Mouse (Mus musculus) cerebellum, postnatal 25 days (tissue): Measurements from ENCODE around the gene Gipc1.

Experiments used
- DNase-seq, 2 experiments: peaks; one replicate each; pipeline ENCODE4 v3.0.0; 2021; ENCODE audit warnings: mixed read lengths in 2 of 2

Gene Gipc1

GRCm38 (mm10) chr8:83684517-83684916, 32.0 kb downstream of the Gipc1 start:
- no peak for DNase-seq

DNA sequence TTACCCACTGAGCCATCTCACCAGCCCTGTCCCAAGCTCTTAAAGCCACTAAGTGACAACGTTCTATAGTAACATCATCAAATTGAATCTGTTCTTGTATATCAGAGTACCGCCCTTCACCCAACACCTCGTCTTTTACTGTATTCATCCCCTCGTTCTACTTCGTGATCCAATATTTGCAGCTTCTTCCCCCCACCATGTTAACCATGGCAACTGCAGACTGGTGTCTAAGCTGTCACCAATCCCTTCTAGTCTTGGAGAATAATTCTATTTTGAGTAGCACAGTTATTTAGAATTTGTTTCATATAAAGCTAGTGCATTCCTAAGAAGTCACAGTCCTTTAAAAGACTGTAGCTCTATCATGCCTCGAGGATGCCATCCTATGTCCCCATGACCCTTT, 36.8 kb downstream of the Gipc1 start:
- no peak for DNase-seq

DNA sequence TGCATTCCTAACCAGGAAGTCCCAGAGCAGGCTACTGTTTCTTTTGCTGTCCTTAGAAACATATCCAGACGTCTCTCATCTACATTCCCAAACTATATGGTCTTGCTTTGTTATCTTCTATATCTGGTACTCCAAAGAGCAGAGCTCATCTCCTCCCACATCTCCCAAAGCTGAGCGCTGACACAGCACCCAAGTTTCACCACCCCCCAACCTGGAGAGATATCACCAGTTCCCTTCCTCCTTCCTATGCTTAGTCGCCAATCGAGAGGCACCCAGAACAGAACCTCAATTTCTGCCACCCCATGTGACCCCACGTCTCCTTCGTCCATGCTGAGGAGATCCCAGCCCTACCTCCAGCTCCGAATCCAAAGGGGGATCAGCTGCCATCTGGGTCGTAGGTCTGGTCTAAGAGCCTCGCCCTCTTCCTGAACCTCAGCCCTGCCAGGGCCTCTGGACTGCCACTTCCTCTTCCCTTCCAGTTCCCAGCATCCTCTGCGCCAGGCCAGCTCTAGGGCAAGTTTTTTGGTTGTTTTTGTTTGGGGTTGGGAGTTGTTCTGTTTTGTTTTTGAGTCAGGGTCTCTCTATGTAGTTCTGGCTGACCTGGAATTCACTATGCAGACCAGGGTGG, 41.2 kb downstream of the Gipc1 start:
- DNase-seq: no peak

GRCm38 (mm10) chr8:83694369-83695160, 42.1 kb downstream of the Gipc1 start:
- DNase-seq: no peak

DNA sequence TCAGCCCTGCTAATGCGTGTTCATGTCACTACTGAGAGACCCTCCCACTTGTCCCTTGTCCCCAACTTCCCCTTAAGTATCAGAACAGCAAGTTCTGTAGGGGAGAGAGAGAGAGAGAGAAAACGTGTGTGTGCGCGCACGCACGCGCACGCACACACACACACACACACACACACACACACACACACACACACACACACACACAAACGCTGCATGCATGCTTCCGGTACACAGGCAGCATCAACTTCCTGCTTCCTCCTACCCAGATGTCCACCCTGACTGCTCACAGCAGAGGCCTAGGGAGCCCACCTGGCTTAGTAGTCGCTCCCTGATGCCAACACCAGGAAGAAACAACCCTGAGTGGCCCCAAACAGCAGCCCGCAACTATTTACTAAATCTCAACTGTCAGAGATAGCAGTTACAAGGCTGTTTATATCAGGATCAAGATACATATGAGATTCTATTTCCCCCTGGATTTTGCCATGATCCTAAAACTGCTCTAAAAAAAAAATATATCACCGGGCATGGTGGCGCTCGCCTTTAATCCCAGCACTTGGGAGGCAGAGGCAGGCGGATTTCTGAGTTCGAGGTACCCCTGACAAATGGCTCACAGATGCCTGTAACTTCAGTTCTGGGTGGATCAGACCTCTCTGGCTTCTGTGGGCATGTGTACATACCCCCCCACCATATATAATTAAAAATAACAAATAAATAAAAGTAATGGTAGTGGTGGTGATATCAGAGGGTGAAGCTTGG, 43.1 kb downstream of the Gipc1 start:
- no peak for DNase-seq

GRCm38 (mm10) chr8:83697374-83698220, 45.1 kb downstream of the Gipc1 start:
- DNase-seq: peak; percentile 27 to 34

GRCm38 (mm10) chr8:83698291-83698660, 45.8 kb downstream of the Gipc1 start:
- peak; percentile 71 to 73 for DNase-seq

GRCm38 (mm10) chr8:83698661-83699453, 46.4 kb downstream of the Gipc1 start, which contains the start of gene Pkn1:
TSS of gene Pkn1 (minus strand) at chr8:83699179.
- peak; percentile 85 to 90 for DNase-seq

GRCm38 (mm10) chr8:83699566-83699965, 47.1 kb downstream of the Gipc1 start:
- DNase-seq: no peak

DNA sequence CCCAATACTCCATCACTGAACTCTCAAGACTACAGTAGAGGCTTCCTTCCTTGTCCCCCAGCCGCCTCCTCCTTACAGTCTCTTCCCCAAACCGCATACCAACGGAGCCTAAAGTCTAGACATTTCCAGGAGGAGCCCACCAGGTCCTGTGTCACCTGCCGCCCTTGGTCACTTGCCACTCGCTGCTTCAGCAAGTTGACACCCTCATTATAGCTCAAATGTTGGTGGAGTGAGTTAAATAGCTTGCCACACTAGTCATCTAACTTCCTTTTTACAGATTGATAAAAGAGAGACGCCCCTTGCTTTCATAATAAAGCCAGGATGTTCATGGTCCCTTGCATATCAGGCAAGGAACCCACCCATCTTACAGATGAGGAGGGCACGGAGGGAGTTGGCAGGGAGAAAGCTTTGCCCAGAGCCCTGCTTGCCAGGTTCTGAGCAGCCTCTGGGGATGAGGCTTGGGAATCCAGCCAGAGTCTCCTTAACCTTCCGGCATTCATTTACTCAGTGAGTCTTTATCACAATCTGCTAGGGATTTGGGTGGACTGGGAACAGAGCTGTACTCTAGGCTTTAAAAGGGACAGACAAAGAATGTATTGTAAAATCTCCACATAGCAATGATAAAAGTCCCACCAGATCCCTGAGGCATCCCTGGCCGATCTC, 48.1 kb downstream of the Gipc1 start:
- DNase-seq: no peak

- DNase-seq: no peak
These were observed 50.9 kb downstream of the Gipc1 start for GRCm38 (mm10) chr8:83703426-83703825.

DNA sequence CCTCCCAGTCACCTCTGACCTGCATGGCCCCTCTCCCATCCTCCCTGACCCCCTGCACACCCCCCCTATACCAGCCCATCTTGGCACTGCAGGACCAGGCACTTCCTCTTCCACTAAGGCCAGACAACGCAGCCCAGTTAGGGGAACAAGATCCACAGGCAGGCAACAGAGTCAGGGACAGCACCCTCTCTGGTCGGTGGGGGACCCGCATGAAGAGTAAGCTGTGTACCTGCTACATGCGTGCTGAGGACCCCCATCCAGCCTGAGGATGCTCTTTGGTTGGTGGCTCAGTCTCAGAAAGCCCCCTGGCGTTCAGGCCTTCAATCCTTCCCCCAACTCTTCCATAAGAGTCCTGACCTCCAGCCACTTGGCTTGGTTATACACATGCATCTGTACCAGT, 53.9 kb downstream of the Gipc1 start:
- no peak for DNase-seq

- DNase-seq: no peak
These were observed 55.1 kb downstream of the Gipc1 start for GRCm38 (mm10) chr8:83707554-83707953.
